Mouse (Mus musculus) heart, adult 18-20 months (tissue): ENCODE measurements around the gene Gm26657. TPM values are rescaled to one million over a fixed set of nuclear protein-coding genes. Genes with fewer than 3 reads are reported as not detected.

Experiments
- DNase-seq, 2 experiments: peaks; one replicate each; pipeline ENCODE4 v3.0.0; 2021 to 2022; ENCODE audit warnings: mixed read lengths in 1 of 2
- long read RNA-seq, 2 experiments: library from polyadenylated mRNA; stranded (forward); transcript quantifications; one replicate each; pipeline ENCODE4 v2.0.0; 2021
- total RNA-seq, 2 experiments: library from RNA; stranded (reverse); gene quantifications; 2 replicates each; pipeline ENCODE4 v1.2.3; 2021

Gm26657 gene
- total RNA-seq = not detected
- long read RNA-seq, experiment 1 = 0 reads
- long read RNA-seq, experiment 2 = 0 reads

DNA sequence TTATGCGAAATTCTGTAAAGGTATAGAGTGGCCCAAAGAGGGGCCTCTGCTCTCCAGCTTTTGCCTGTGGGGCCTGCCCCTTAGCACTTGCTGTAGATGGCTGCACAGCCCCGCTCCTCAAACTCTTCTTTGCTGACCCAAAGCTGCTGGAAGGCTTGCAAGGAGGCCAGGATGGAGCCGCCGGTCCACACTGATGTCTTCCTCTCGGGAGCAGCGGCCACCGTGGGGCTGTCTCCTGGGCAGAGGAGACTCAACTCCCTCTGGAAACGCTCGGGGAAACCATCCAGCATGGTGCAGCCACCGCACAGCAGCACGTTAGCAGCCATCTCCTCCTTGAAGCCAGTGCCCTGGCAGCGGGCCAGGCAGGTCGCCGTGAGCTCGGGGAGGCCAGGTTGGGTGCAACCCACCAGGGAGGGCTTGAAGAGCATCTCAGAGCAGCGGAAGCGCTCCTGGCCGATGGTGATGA, at the start of gene Gm26657:
Gm26657 (plus strand) TSS at position 51 of the 466 bp plus-strand sequence.
- no peak for DNase-seq

DNA sequence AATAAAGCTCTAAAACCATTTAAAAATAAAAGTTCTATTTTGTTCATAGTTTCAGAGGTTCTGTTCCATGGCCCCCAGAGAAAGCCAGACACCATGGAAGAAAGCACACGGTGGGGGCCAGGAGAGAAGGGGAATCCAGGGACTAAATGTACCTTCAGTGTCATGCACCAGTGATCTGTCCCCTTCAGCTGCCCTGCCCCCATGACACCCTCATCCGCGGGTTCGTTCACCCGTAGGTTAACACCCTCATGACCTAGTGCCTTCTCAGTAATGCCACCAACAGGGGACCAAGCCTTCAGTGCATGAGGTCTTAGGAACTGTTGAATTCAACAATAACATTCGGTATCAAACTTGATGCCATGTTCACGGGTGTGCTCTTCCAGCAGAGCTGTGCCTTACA, 43.5 kb upstream of the Gm26657 start:
- DNase-seq = no peak

DNA sequence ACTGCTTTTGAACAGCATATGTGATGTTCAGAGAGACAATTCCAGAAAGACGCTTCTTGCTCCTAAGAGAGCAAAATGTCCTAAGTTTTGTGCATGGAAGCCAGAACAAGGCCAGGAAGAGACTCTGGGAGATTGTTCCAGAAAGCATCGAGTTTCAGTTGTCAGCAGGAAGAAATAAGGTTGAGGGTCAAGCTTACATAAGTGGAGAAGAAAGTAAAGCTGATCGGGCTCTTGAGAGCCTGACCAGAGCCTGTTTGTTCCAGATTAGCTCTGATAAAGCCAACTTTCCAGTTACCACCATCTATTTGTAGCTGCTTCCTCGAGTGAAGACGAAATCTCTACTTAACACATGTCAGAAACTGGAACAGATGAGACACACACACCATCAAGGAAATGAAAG, 41.2 kb upstream of the Gm26657 start:
- no peak for DNase-seq

DNA sequence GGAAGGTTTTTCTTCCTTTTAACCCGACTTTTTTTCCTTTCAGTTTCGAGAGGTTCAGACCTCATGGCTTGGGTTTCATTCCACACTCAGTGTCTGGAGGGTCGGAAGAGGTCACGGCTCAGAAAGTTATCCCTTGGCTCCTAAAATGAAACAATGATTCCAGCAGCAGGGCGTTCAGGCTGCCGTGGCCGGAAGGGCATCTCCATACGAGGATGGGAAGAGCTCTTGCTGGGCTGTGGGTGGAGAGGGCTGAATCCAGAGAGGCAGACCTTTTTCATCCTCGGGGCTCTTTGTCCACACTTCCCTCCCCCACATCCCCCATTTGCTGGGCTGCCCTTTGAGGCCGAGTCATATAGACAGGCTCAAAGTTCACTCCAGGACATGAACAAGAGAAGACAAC, 37.6 kb upstream of the Gm26657 start:
- DNase-seq = no peak

DNA sequence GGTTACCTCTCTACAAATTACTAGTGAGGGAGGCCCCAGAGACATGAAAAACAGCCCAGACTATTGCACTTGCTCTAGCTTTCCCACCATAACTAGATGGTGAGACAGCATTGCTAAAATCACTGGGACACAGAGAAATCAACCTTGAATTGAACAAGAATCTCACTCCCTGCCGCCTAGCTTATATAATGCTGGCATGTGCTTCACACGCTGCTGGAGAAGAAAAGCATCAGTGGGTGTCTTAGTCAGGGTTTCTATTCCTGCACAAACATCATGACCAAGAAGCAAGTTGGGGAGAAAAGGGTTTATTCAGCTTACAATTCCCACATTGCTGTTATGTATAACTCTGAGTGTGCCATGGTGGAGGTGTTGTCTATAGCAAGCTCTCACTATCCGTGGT, 26.7 kb upstream of the Gm26657 start:
- no peak for DNase-seq

DNA sequence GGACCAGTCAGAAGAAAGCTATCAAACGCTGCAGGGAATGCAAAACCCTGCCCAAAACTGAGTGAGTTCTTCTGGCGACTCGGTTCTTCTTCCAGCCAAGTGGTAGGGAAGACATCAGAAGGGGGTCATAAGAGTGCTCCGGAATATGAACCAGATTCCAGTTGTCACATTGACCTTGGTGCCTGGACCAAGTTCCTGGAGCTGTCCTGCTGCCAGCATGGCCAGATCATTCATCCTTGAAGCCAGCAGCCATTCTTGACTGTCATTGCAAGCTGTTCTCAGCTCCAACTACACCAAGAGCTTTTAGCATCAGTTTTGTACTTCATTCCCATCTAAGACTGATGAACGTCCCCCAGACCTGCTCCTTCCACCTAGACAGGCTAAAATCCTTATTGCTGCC, 23.1 kb upstream of the Gm26657 start:
- peak in 1 of 2 experiments; percentile 26 for DNase-seq

DNA sequence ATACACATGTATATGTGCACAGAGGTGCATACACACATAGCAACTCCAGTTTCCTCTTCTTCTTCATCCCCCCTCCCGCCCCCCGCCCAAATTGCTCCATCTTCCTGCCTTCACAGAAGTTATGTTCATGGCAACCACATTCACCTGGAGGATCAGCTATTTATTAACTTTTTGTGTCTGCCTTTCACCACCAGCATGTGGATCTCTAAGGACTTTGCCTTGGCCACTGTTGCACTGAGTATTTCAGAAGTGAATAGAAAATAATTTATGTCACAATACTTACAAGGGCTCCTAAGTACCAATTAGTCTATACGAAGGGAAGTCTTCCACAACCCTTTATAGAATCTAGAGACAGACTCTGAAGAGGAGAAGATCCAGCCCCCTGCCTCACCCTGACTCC, 21.9 kb upstream of the Gm26657 start:
- DNase-seq = no peak

DNA sequence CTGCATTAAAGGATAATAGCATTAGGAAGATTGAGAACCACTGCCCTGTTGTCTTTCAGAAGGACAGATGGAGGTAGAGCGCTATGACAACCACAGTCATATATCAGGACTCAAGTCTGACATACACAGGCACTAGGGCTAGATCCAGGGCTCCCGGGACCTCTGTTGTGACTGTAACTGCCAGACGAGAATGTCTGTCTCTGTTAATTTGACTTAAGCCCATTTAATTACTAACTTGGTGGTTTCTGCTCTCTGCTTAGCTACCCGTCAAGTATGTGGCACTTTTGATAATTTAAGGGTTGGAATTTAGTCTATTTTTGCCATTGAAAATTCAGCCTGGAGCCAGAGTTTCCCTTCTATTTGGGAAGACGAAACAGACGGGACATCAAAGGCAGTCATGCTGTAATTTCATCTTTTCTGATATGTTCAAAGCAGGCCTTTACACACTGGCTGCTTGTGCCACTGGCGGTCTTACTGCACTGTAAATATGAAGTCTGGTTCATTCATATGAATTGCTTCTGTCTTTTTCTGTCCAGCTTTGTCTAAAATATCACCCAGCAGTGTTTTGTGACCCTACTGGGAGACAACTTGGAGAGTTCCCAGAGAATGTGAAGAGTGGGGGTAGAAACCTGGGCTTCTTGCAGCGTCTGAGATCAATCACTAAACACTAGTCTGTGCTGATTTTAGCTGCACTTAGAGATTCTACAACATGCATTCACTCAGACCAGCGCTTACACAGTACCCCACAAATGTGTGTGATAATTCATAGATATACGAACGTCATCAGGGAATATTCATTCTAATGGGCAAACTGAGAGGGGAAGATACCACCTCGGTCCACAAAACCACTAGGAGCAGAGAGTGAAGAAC, 21.1 kb upstream of the Gm26657 start:
- no peak for DNase-seq

DNA sequence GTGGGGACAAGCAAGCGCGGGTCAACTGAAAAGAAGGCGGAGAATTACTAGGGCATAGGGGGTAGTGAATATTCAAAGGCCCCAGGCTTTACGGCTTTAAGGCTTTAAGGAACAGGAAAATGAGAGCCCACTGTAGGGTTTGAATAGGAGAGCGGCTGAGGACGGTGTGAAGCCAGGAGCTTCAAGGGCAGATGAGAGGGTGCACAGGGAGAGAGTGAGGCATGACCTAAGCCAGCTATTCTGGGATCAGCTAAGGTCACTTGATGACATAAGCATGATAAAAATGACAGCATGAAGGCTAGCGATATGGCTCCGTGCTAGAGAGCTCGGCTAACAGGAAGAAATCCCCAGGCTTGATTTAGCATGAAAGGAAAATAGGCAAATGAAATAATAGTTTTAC, 20.4 kb upstream of the Gm26657 start:
- peak in 1 of 2 experiments; percentile 37 for DNase-seq

DNA sequence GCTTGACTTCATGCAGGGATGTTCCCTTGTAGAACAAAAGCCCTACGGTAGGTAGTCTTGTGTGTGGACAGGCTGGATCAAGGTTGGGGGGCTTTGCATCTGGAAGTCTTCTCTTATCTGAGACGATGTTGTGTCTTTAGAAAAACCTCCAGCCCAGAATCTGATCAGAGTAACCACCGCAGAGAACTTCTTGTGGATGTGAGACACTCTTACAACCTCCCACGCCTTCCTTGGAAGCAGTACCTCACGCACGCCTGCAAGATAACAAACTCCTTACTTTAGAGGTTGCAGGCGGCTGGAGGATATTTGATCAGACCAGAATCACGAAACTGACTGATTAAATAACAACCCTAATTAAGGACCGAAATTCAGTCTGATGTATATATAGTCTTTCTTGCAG, 19.5 kb upstream of the Gm26657 start:
- DNase-seq = no peak

DNA sequence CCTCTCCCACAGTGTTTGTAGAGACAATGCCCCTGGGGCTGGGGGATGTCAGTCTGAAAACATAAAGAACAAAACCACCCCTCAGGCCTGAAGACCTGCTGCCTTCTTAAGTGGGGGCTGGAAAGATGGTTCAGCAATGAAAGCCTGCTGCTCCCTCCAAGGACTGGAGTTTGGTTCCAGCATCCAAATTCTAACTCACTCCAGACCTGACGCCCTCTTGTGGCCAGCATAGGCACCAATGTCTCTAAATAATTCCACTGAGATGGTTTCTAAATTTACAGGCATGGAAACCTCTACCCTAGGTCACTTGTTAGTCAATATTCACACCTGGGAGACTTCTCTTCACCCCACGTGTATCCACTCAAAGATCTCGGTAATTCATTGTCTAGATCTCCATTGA, 18.4 kb upstream of the Gm26657 start:
- DNase-seq = no peak

DNA sequence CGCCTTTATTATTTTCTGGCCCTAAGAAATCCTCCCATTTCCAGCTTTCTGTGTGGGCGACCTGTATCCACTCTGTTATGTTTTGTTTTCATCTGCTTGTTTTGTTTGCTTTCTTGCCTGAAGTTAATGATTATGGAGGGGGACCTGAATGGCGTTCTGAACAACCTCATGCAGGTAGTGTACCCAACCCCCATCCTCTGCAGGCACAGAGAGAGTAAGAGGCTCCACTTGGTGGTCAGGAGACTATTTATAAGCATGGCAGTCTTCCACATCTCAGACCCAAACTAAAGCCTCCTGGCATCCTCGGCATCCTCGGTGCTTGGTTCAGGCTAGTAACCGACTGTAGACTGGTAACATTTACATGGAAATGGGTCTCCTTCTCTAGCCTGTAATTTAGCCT, 17.5 kb upstream of the Gm26657 start:
- no peak for DNase-seq

DNA sequence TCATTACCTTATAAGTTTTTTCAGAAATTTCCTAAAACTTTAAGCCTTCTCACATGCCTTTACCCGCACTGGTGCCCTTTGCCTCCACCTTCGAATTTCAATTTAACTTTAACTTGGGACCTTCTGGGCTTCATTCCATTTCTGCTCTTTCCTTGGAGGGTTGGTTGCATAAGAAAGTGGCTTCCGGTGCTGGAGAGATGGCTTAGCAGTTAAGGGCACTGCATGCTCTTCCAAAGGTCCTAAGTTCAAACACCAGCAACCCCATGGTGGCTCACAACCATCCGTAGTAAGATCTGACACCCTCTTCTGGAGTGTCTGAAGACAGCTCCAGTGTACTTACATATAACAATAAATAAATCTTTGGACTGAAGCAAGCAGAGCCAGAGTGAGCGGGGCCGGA, 16.6 kb upstream of the Gm26657 start:
- no peak for DNase-seq

DNA sequence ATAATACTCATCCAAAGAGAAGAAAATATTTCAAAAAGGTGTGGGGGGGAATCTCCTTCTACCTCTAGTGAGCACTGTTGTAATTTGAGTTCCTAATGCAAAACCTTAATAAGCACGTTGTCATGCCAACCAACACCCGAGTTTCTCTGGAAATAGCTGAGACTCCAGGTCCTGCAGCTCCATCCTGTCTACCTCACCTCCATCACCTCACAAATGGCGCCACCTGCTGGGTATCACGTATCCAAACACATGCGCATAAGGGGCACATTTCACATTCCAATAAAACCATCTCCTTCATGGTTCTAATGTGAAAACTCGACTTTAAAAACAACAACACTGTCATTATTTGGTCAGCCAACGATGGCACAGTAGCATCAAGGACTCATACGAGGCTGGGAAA, 14.0 kb upstream of the Gm26657 start:
- no peak for DNase-seq

DNA sequence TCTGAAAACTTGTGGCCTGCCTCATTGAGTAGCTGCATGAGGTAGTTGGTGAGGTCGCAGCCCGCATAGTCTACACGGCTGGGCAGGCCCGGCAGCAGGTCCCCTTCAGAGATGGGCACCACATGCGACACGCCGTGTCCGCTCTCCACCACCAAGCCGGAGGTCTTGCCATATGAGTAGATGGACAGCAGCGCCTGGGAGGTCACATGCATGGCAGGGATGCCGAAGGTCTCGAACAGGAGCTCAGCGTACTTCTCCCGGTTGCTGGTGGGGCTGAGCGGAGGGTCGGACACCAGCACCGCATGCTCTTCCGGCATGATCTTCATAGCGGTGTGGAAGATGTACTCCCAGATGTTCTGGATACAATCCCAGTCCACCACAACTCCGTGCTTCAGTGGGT, 741 bp downstream of the Gm26657 start:
- no peak for DNase-seq

DNA sequence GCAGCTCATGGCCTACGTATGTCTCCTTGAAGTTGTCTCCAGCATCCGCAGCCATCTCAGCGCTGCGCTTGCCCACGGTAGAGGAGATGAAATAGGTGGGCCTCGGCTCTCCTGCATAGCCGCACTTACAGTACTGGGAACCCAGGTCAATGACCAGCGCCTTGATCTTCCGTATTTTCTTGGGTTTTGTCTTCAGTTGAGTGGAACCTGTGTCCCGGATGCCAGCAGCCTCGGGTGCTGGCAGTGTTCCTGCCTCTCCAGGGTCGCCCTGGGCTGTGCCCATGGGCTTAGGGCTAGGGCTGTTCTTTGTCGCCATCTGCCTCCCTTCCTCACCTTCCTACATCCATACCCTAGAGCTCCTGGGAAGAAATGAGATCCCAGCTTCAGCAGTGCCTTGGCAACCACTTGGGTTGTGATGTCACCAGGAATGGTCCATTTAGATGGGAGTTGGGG, 1.2 kb downstream of the Gm26657 start, which contains the start of gene Actl7b:
Actl7b (minus strand) TSS at position 403 of the 453 bp plus-strand sequence.
- no peak for DNase-seq

DNA sequence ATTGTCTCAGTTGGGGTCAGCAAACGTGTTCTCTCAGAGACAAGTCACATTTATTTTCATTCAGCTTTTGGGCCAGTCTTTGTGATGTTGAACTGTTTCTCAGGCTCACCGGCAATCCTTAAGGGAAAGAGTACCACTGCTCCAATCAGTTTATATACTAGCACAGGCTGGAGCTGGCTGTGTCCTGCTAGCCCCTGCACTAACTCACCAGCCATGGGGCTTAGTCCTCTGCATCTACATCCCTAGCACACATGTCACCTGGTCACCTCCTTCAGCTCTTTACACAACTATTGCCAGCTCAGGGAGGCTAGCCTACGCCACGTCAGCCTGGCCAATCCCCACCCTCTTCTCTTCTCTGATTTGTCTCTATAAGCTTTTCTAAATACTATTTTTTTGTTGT, 2.8 kb downstream of the Gm26657 start:
- DNase-seq = no peak

DNA sequence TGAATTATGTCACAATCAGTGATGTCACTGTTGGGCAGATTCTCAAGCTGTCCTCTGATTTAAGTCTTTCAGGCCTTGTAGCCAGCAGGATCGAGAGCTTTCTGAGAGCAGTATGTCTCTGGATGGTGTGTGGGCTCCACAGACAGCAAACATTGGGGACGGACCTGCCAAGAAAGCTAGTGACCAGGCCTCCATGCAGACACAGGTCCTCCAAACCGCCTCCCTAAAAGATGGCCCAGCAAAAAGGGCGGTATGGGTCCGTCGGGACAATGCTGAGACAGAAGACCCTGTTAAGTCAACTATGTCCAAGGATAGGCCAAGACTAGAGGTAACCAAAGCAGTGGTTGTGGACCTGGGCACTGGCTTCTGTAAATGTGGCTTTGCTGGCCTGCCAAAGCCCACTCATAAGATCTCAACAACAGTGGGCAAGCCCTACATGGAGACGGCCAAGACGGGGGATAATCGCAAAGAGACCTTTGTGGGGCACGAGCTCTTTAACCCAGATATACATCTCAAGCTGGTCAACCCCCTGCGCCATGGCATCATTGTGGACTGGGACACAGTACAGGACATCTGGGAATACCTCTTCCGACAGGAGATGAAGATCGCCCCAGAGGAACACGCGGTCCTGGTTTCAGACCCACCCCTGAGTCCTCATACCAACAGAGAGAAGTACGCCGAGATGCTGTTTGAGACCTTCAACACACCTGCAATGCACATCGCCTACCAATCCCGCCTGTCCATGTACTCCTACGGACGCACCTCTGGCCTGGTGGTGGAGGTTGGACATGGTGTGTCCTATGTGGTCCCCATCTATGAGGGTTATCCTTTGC, 3.7 kb downstream of the Gm26657 start, which contains the start of gene Actl7a:
Actl7a (plus strand) TSS at position 51 of the 833 bp plus-strand sequence.
- no peak for DNase-seq

DNA sequence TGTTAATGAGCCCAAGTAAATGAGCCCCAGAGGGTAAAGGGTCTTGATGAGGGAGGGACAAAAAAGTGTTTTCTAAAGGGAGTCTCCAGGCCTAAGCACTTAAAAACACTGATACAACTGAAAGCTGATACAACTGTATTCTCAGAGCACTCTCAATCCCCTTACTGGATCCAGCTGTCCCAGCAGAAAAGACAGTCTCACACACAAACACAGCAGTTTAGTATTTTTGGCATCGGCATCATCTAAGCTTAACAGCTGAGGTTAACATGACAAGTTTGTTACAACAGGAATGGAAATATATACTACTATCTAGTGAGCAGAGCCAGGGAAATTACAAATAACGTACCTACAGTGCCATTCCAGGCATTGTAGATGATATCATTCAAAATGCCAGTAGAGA, 6.5 kb downstream of the Gm26657 start:
- no peak for DNase-seq

DNA sequence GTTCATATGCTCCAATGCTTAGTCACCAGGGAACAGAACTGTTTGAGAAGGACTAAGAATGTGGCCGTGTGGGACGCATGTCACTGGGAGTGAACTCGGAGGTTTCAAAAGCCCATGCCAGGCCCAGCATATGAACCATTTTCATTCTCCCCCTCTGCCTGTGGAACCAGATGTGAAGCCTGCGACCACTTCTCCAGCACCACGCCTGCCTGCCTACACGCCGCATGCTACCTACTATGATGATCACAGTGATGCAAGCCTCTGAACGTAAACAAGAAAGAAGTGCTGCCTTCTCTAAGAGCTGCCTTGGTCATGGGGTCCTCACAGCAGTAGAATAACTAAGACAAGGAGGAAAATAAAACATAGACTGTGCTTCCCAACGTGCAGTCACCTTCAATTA, 7.6 kb downstream of the Gm26657 start:
- DNase-seq = no peak

DNA sequence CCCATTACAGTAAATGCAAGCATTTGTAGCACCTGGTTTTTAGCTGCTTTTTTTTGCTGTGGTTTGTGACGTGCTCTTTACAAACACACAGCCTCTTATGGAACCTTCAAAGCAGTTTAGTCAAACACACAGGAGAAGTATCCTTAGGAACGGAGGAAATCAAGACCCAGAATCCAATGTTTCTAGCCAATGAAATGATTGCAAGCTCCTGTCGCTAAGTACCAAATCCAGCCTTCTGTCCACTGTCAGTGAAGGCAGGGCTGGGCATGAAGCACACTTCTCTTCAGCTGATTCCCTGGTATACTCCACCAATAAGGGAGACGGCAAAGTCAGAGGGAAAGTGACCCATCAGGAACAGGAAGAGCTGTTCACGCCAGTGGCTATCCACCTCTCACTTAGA, 16.2 kb downstream of the Gm26657 start:
- no peak for DNase-seq

DNA sequence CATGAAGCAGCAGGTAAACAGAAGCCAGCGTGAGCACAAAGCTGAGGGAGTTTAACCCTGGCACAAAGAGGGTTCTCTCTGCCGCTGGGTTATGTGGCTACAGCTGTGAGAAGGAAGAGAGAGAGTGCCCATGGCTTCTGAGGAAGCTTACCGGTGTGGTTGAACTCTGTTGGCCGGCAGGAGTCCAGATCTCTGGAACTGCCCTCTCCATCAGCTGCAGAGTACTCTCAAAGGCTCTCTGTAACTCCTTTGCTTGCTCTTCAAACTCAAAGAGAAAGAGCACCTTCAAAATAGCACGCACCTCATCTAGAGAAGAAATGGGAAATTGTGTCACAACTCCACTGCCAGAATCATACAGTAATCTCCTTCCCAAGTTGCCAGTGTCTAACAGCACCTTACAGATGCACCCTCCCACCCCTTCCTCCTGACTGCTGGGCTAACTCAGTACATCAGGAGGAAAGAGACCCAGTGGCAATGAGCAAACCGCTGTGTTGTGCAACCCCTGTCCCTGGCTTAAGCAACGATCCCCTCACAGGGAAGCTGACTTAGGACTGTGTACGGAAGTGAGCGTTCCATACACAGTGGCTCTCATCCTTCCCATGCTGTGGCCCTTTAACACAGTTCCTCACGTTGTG, 17.2 kb downstream of the Gm26657 start:
- DNase-seq = peak in 1 of 2 experiments; percentile 33
